Mouse (Mus musculus) ES-E14 (cell line): ENCODE measurements around the gene Xbp1. TPM values are rescaled to one million over a fixed set of nuclear protein-coding genes. Genes with fewer than 3 reads are reported as not detected.

Experiments used
- DNase-seq: peaks from one replicate; pipeline ENCODE4 v3.0.0-alpha.2; 2013; ENCODE audit warnings: low read depth, low spot score
- H3K27ac ChIP-seq: 2 replicates; pipeline ENCODE4 v1.5.1; 2012; ENCODE audit warnings: low read depth, mild to moderate bottlenecking, low read length, moderate library complexity, mixed read lengths; ENCODE audit not compliant: poor library complexity, insufficient read depth, severe bottlenecking
- H3K36me3 ChIP-seq: 2 replicates; pipeline ENCODE4 v1.6.1; 2012; ENCODE audit warnings: mild to moderate bottlenecking, low read length, moderate library complexity, mixed read lengths; ENCODE audit not compliant: control insufficient read depth, poor library complexity, insufficient read depth, severe bottlenecking
- H3K4me1 ChIP-seq, 2 experiments: fragments of 150-350 bp in 1 of 2; sonication (generic) in 1 of 2; 2 replicates each; pipeline ENCODE4 v1.6.1; 2012; ENCODE audit warnings: low read length in 2 of 2, mild to moderate bottlenecking in 1 of 2, mixed read lengths in 1 of 2; ENCODE audit not compliant: control insufficient read depth in 2 of 2, insufficient read depth in 2 of 2, poor library complexity in 1 of 2
- H3K4me3 ChIP-seq, 2 experiments: fragments of 150-350 bp in 1 of 2; sonication (generic) in 1 of 2; 2 replicates each; pipeline ENCODE4 v1.5.1; 2012; ENCODE audit warnings: low read length in 2 of 2, low read depth in 1 of 2, mild to moderate bottlenecking in 1 of 2, mixed read lengths in 1 of 2; ENCODE audit not compliant: insufficient read depth in 1 of 2, poor library complexity in 1 of 2, severe bottlenecking in 1 of 2
- H3K9ac ChIP-seq: 2 replicates; pipeline ENCODE4 v1.6.1; 2012; ENCODE audit warnings: low read depth, mild to moderate bottlenecking, low read length, mixed read lengths; ENCODE audit not compliant: poor library complexity, insufficient read depth, severe bottlenecking
- H3K9me3 ChIP-seq: fragments of 150-350 bp; sonication (generic); 2 replicates; pipeline ENCODE4 v1.6.1; 2012; ENCODE audit warnings: low read depth, mild to moderate bottlenecking, low read length; ENCODE audit not compliant: control insufficient read depth, insufficient read depth
- CHD2 ChIP-seq: IDR thresholded peaks from 2 replicates; pipeline ENCODE4 v1.6.1; 2014; ENCODE audit warnings: mild to moderate bottlenecking, low read depth, low read length, inconsistent platforms
- HCFC1 ChIP-seq: IDR thresholded peaks from 2 replicates; pipeline ENCODE4 v1.6.1; 2012; ENCODE audit warnings: low read length, inconsistent platforms, borderline replicate concordance; ENCODE audit not compliant: insufficient read depth
- MAFK ChIP-seq: IDR thresholded peaks from 2 replicates; pipeline ENCODE4 v1.6.1; 2014; ENCODE audit warnings: mild to moderate bottlenecking, low read depth, low read length, inconsistent platforms; ENCODE audit not compliant: insufficient read depth
- ZC3H11A ChIP-seq: IDR thresholded peaks from 2 replicates; pipeline ENCODE4 v1.6.1; 2012; ENCODE audit warnings: low read depth, mild to moderate bottlenecking, inconsistent platforms, low read length, borderline replicate concordance
- ZNF384 ChIP-seq: IDR thresholded peaks from 2 replicates; pipeline ENCODE4 v1.6.1; 2012; ENCODE audit warnings: low read depth, low read length, inconsistent platforms
- in situ Hi-C, 2 experiments: fragments of 600-800 bp; cut with MboI; formaldehyde crosslinking; loops; one replicate each; pipeline ENCODE4 v1.15.1; 2025; ENCODE audit warnings: low sequenced_read_pairs in 2 of 2, inconsistent platforms in 1 of 2; ENCODE audit not compliant: unreplicated experiment in 2 of 2
- total RNA-seq: library from RNA; depleted of rRNA; stranded (reverse); fragments of 300-350 nt; gene quantifications from 2 replicates; pipeline ENCODE4 v1.2.3, GENCODE M21; 2012

Gene Xbp1
- total RNA-seq, 1 experiment = 143 TPM

- Histone ChIP-seq H3K27ac (peak overlapping the region; percentile 38; the same call in 1 of the 2 replicates), H3K36me3 (no peaks in the 10 kb centered on the region), H3K4me3 (peak overlapping the region; percentile 27 to 55; a peak in 2 of 4 replicates), H3K4me1 (peaks cover 20 to 28% of the 10 kb centered on the region in 2 experiments), H3K9ac (peak overlapping the region; percentile 75; the same call in 1 of the 2 replicates), H3K9me3 (no peaks in the 10 kb centered on the region)
- DNase-seq = no peak
- in situ Hi-C loops = no loop called here
- no peak for TF ChIP-seq ZNF384
- TF ChIP-seq MAFK = no peak
- TF ChIP-seq ZC3H11A = no peak
- no peak for TF ChIP-seq HCFC1
Observed at GRCm38 (mm10) chr11:5516151-5516550, 4.3 kb upstream of the Xbp1 start.

- Histone ChIP-seq H3K4me1 (peaks cover 20 to 27% of the 10 kb centered on the region in 2 experiments), H3K27ac (peak overlapping the region; percentile 38; the same call in 1 of the 2 replicates), H3K36me3 (no peaks in the 10 kb centered on the region), H3K9me3 (no peaks in the 10 kb centered on the region), H3K4me3 (peak overlapping the region; percentile 27 to 55), H3K9ac (peak overlapping the region; percentile 61; the same call in 1 of the 2 replicates)
- in situ Hi-C loops = no loop called here
- DNase-seq = no peak
- TF ChIP-seq CHD2 (no peak), ZNF384 (no peak), ZC3H11A (no peak)
Observed at GRCm38 (mm10) chr11:5516617-5517016, 3.8 kb upstream of the Xbp1 start.

GRCm38 (mm10) chr11:5517346-5517745 lies 3.1 kb upstream of the Xbp1 start:
- Histone ChIP-seq H3K9me3 (no peaks in the 10 kb centered on the region), H3K9ac (peak overlapping the region; percentile 56; the same call in 1 of the 2 replicates), H3K4me3 (peak overlapping the region in 1 of 2 experiments; percentile 55; a peak in 1 of 4 replicates), H3K36me3 (peaks cover 1% of the 10 kb centered on the region; the same call in 1 of the 2 replicates), H3K4me1 (peaks cover 15 to 23% of the 10 kb centered on the region in 2 experiments), H3K27ac (no peak overlapping the region; the same call in 1 of the 2 replicates)
- no peak for DNase-seq
- in situ Hi-C loops = no loop called here
- TF ChIP-seq HCFC1 (no peak), ZC3H11A (no peak), CHD2 (no peak), ZNF384 (no peak), MAFK (no peak)

DNA sequence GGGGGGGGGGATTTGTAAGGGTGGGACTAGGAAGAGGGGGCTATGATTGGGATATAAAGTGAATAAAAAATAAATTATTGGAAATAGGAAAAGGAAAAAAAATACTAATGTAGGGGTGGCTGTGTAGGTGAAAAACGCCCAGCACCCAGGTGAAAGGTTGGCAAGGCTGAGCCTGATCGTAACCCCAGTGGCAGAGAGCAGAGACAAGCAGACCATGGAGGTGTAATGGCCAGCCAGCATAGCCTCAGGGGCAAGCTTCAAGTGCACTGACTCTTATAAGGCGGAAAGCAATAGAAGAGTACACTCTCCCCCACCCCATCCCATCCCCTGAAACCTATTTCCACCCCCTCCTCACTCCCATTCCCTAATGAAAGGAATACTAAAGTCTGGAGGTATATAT lies 778 bp upstream of the Xbp1 start:
- H3K9me3 ChIP-seq = no peaks in the 10 kb centered on the region
- in situ Hi-C loops = no loop called here
- no peak overlapping the region; the same call in 1 of the 2 replicates for H3K9ac ChIP-seq
- peaks cover 7 to 14% of the 10 kb centered on the region in 2 experiments; a peak in 3 of 4 replicates for H3K4me1 ChIP-seq
- H3K4me3 ChIP-seq = no peak overlapping the region
- peaks cover 22% of the 10 kb centered on the region for H3K36me3 ChIP-seq
- no peak overlapping the region for H3K27ac ChIP-seq
- DNase-seq = no peak
- no peak for TF ChIP-seq ZC3H11A
- TF ChIP-seq ZNF384 = no peak
- TF ChIP-seq MAFK = no peak
- no peak for TF ChIP-seq HCFC1

DNA sequence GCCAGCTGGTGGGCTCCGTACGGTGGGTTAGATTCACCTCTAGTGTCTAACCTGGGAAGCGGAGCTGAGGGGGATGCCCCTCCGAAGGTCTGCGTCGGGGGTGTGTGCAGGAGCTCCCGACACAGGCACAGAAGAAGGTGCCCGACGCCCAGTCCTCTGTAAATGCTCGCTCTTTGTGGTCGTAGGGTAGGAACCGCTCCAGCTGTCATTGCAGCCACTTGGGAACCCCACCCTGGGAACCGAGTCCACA lies 732 bp downstream of the Xbp1 start:
- in situ Hi-C loops = no loop called here
- Histone ChIP-seq H3K4me1 (peaks cover 2 to 9% of the 10 kb centered on the region in 2 experiments; a peak in 3 of 4 replicates), H3K9me3 (no peaks in the 10 kb centered on the region), H3K9ac (peak overlapping the region; percentile 88), H3K36me3 (peaks cover 31% of the 10 kb centered on the region), H3K27ac (peak overlapping the region; percentile 62), H3K4me3 (peak overlapping the region; percentile 79 to 96)
- TF ChIP-seq ZC3H11A = no peak
- TF ChIP-seq HCFC1 = no peak
- no peak for TF ChIP-seq MAFK
- TF ChIP-seq ZNF384 = no peak
- TF ChIP-seq CHD2 = no peak
- DNase-seq = no peak
